Mouse (Mus musculus) myocyte (in vitro differentiated cells): ENCODE data around the gene Arpin. TPM values are rescaled to one million over a fixed set of nuclear protein-coding genes. Genes with fewer than 3 reads are reported as not detected.

Source experiments
- H3K27me3 ChIP-seq: one replicate; pipeline ENCODE4 v1.6.1; 2011; ENCODE audit not compliant: control insufficient read depth, insufficient read depth, insufficient read length
- H3K36me3 ChIP-seq: one replicate; pipeline ENCODE4 v1.6.1; 2011; ENCODE audit not compliant: control insufficient read depth, insufficient read depth
- H3K4me2 ChIP-seq: one replicate; pipeline ENCODE4 v1.6.1; 2011; ENCODE audit warnings: low read depth, control low read depth
- H3K4me3 ChIP-seq: one replicate; pipeline ENCODE4 v1.5.1; 2011; ENCODE audit warnings: mild to moderate bottlenecking, control low read depth, moderate library complexity
- H3K79me2 ChIP-seq: one replicate; pipeline ENCODE4 v1.6.1; 2011; ENCODE audit not compliant: control insufficient read depth, insufficient read depth
- H3ac ChIP-seq: one replicate; pipeline ENCODE4 v1.6.1; 2011; ENCODE audit not compliant: control insufficient read depth, insufficient read length
- CEBPB ChIP-seq: IDR thresholded peaks from 2 replicates; pipeline ENCODE4 v1.6.1; 2011; ENCODE audit warnings: mild to moderate bottlenecking, moderate library complexity; ENCODE audit not compliant: poor library complexity, insufficient read depth, severe bottlenecking
- E2F4 ChIP-seq: IDR thresholded peaks from one replicate; pipeline ENCODE4 v1.6.1; 2011; ENCODE audit warnings: mild to moderate bottlenecking, control low read depth, moderate library complexity; ENCODE audit not compliant: insufficient read depth
- MAX ChIP-seq: IDR thresholded peaks from one replicate; pipeline ENCODE4 v1.6.1; 2011; ENCODE audit warnings: low read depth, mild to moderate bottlenecking, control low read depth
- MYOD1 ChIP-seq, 3 experiments: IDR thresholded peaks; one replicate each; pipeline ENCODE4 v1.6.1; 2011; ENCODE audit warnings: control low read depth in 2 of 3, low read depth in 2 of 3, mild to moderate bottlenecking in 2 of 3, moderate library complexity in 1 of 3; ENCODE audit not compliant: insufficient read length in 2 of 3, control insufficient read depth in 1 of 3
- MYOG ChIP-seq, 3 experiments: IDR thresholded peaks; one replicate each; pipeline ENCODE4 v1.6.1; 2011; ENCODE audit warnings: control low read depth in 2 of 3, low read depth in 2 of 3, mild to moderate bottlenecking in 2 of 3; ENCODE audit not compliant: insufficient read length in 2 of 3, control insufficient read depth in 1 of 3, insufficient read depth in 1 of 3
- POLR2A ChIP-seq: IDR thresholded peaks from one replicate; pipeline ENCODE4 v1.6.1; 2011; ENCODE audit warnings: low read depth, mild to moderate bottlenecking, control low read depth, moderate library complexity; ENCODE audit not compliant: insufficient read length
- POLR2AphosphoS2 ChIP-seq: IDR thresholded peaks from one replicate; pipeline ENCODE4 v1.6.1; 2011; ENCODE audit warnings: low read depth, control low read depth; ENCODE audit not compliant: insufficient read length
- REST ChIP-seq: IDR thresholded peaks from one replicate; pipeline ENCODE4 v1.6.1; 2011; ENCODE audit warnings: mild to moderate bottlenecking, control low read depth, moderate library complexity; ENCODE audit not compliant: insufficient read depth, insufficient read length
- SRF ChIP-seq: IDR thresholded peaks from one replicate; pipeline ENCODE4 v1.6.1; 2011; ENCODE audit warnings: low read depth; ENCODE audit not compliant: control insufficient read depth, insufficient read length
- TCF12 ChIP-seq: IDR thresholded peaks from one replicate; pipeline ENCODE4 v1.6.1; 2011; ENCODE audit warnings: mild to moderate bottlenecking, control low read depth; ENCODE audit not compliant: poor library complexity, insufficient read depth, severe bottlenecking
- TCF3 ChIP-seq: IDR thresholded peaks from one replicate; pipeline ENCODE4 v1.6.1; 2011; ENCODE audit warnings: low read depth, control low read depth; ENCODE audit not compliant: insufficient read length
- USF1 ChIP-seq: IDR thresholded peaks from one replicate; pipeline ENCODE4 v1.6.1; 2011; ENCODE audit warnings: low read depth, mild to moderate bottlenecking, control low read depth, moderate library complexity
- polyA plus RNA-seq: library from polyadenylated mRNA; unstranded; fragments of >200 nt; fragmentation: generic; extraction: Trizol; gene quantifications from one replicate; pipeline ENCODE4 v1.2.1, GENCODE M21; 2012; ENCODE audit warnings: missing spikeins

The Arpin gene
- polyA plus RNA-seq, 1 experiment: 15.1 TPM

DNA sequence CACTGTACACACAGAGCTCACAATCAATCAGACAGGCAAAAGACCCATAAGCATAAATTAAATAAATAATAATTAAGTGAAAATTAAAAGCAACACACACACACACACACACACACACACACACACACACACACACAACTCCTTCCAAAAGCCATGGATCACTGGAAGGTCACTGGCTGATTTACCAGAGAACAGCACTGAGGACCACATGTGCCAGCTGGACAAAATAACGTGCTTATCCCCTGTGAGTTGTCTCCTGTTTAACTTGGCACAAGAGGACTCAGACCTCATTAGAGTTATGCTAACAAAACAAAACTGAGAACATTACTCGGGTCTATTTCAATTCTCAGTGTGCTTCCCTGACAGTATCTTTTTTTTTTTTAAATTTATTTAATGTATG lies 27.8 kb downstream of the Arpin start:
- Histone ChIP-seq H3K36me3 (peaks cover 19% of the 10 kb centered on the region), H3K4me3 (no peak overlapping the region), H3K27me3 (no peaks in the 10 kb centered on the region), H3K79me2 (no peaks in the 10 kb centered on the region), H3ac (no peak overlapping the region), H3K4me2 (no peak overlapping the region)
- TF ChIP-seq CEBPB: no peak
- TF ChIP-seq MYOD1 (IDR thresholded peaks at IDR 0.05; ENCODE audit: control insufficient read depth in 1 of 3, insufficient read length in 2 of 3, low read depth in 2 of 3): no peak
- TF ChIP-seq SRF: no peak
- TF ChIP-seq POLR2A: no peak
- TF ChIP-seq POLR2AphosphoS2: no peak
- TF ChIP-seq MAX: no peak
- no peak for TF ChIP-seq REST
- TF ChIP-seq TCF12: no peak
- no peak for TF ChIP-seq MYOG (IDR thresholded peaks at IDR 0.05; ENCODE audit: control insufficient read depth in 1 of 3, insufficient read depth in 1 of 3, insufficient read length in 2 of 3, low read depth in 2 of 3)

DNA sequence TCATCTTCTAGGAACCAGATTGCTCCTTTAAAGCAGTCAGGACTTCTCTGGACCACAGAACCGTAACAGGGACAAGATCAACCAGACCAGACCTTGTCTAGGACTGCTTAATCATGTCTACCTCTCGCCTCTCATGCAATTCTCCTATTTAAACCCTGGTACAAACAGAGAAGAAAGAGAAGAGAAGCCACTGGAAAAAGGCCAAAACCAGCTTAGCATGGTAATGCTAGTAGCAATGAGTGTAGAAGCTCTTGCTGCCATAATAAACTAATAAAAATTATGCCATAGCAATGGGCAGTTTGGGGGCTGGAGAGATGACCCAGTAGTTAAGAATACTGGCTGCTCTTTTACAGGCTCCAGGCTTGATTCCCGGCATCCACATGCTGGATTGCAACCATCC lies 28.2 kb downstream of the Arpin start:
- no peak overlapping the region for H3ac ChIP-seq
- no peak overlapping the region for H3K4me3 ChIP-seq
- no peak overlapping the region for H3K4me2 ChIP-seq
- peaks cover 19% of the 10 kb centered on the region for H3K36me3 ChIP-seq
- no peaks in the 10 kb centered on the region for H3K27me3 ChIP-seq
- no peak for TF ChIP-seq POLR2AphosphoS2
- no peak for TF ChIP-seq USF1
- no peak for TF ChIP-seq E2F4
- TF ChIP-seq POLR2A: no peak
- TF ChIP-seq TCF12: no peak
- TF ChIP-seq CEBPB: no peak
- no peak for TF ChIP-seq MYOD1 (IDR thresholded peaks at IDR 0.05; ENCODE audit: control insufficient read depth in 1 of 3, insufficient read length in 2 of 3, low read depth in 2 of 3)
- TF ChIP-seq SRF: no peak
- TF ChIP-seq MAX: no peak
- H3K79me2 ChIP-seq: no peaks in the 10 kb centered on the region

DNA sequence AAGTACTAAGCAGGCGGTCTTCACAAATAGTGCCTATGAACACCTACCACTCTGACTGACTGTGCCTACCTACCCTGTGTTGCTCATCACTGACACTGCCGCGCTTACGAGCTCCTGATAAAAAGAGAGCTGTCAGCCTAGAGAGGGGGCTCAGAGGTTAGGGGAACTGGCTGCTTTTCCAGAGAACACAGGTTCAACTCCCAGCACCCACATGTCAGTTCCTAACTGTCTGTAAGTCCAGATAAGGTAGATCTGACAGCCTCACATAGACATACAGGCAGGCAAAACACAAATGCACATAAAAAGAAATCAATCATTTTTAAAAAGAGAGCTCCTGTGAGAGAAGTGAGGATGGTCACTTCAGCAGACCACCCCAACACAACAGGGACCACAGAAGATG lies 30.0 kb downstream of the Arpin start:
- H3K4me2 ChIP-seq: no peak overlapping the region
- no peak for TF ChIP-seq SRF
- no peak for TF ChIP-seq TCF3
- no peak for TF ChIP-seq POLR2AphosphoS2
- no peak for TF ChIP-seq TCF12
- TF ChIP-seq POLR2A: no peak
- no peak for TF ChIP-seq MYOD1 (IDR thresholded peaks at IDR 0.05; ENCODE audit: control insufficient read depth in 1 of 3, insufficient read length in 2 of 3, low read depth in 2 of 3)
- no peak for TF ChIP-seq MAX
- TF ChIP-seq CEBPB: no peak
- no peak for TF ChIP-seq MYOG (IDR thresholded peaks at IDR 0.05; ENCODE audit: control insufficient read depth in 1 of 3, insufficient read depth in 1 of 3, insufficient read length in 2 of 3, low read depth in 2 of 3)
- TF ChIP-seq REST: no peak
- TF ChIP-seq E2F4: no peak
- TF ChIP-seq USF1: no peak
- no peaks in the 10 kb centered on the region for H3K79me2 ChIP-seq
- peaks cover 19% of the 10 kb centered on the region for H3K36me3 ChIP-seq
- H3ac ChIP-seq: no peak overlapping the region
- no peaks in the 10 kb centered on the region for H3K27me3 ChIP-seq
- no peak overlapping the region for H3K4me3 ChIP-seq

DNA sequence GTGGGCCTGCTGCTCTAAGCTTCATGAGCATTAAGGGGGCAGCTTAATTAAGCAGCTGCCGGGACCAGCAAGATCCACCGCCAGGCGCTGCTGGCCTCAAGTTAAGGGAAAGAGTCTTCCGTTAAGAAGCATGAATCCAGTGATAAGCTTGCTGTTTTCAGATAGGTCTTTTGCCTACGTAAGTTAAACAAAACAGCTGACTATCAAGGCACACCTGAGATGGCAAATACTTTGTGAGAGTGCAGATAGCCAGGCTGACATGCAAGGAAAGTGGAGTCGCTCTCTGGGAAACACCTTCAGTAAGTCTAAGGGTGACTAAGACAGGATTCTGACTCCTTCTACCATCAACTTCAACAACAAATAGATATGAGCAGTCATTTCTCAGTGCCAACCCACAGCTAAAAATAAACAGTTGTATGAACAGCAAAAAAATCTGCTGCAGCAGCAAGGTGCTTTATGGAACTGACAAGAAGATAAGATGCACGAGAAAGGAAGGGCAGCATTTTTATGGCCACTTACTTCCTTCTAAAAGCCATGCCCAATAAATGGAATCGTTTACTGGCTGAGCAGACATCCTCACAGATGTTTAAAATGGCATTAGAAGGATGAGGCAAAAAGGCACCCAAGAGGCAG lies 31.9 kb downstream of the Arpin start:
- Histone ChIP-seq H3K4me2 (no peak overlapping the region), H3K4me3 (no peak overlapping the region), H3K27me3 (no peaks in the 10 kb centered on the region), H3ac (no peak overlapping the region), H3K79me2 (no peaks in the 10 kb centered on the region), H3K36me3 (peaks cover 13% of the 10 kb centered on the region)
- no peak for TF ChIP-seq POLR2A
- no peak for TF ChIP-seq E2F4
- TF ChIP-seq TCF3: no peak
- TF ChIP-seq POLR2AphosphoS2: no peak
- TF ChIP-seq MYOD1 (IDR thresholded peaks at IDR 0.05; ENCODE audit: control insufficient read depth in 1 of 3, insufficient read length in 2 of 3, low read depth in 2 of 3): no peak
- no peak for TF ChIP-seq REST
- no peak for TF ChIP-seq SRF
- no peak for TF ChIP-seq MYOG (IDR thresholded peaks at IDR 0.05; ENCODE audit: control insufficient read depth in 1 of 3, insufficient read depth in 1 of 3, insufficient read length in 2 of 3, low read depth in 2 of 3)
- no peak for TF ChIP-seq CEBPB

DNA sequence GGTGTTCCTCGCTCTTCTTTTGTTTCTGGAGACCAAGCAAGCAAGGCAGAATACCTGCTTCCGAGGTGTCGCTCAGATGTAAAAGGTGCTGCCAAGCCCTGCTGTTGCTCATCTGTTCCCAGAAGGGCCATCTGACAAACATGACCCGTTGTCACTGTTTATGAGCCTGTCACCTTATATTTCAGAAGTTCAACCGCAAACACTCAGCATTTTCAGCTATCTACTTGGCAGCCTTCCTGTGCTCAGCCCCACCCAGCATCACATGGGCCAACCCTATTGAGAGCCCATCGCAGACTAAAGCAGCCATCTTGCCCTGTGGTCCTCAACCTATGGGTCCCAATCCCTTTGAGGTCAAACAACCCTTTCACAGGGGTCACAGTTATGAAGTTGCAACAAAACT lies 34.4 kb downstream of the Arpin start:
- TF ChIP-seq SRF (no peak), TCF3 (no peak), REST (no peak)
- H3K36me3 ChIP-seq: peaks cover 11% of the 10 kb centered on the region
- no peaks in the 10 kb centered on the region for H3K79me2 ChIP-seq
- H3ac ChIP-seq: no peak overlapping the region
- H3K4me3 ChIP-seq: no peak overlapping the region
- no peaks in the 10 kb centered on the region for H3K27me3 ChIP-seq
- no peak overlapping the region for H3K4me2 ChIP-seq
